Mouse (Mus musculus): Measurements from ENCODE around the gene Pbx1. TPM values are rescaled to one million over a fixed set of nuclear protein-coding genes. Genes with fewer than 3 reads are reported as not detected.

Pbx1 gene
- total and polyA plus RNA-seq, 3 experiments = 0.10 TPM; not detected in 2

GRCm38 (mm10) chr1:168408757-168409156 is 23.3 kb downstream of the Pbx1 start:
- Histone ChIP-seq H3K79me2 (ENCODE audit: control insufficient read depth, insufficient read depth, low read length, poor library complexity) (no peaks in the 10 kb centered on the region), H3K4me3 (ENCODE audit: control insufficient read depth in 1 of 2, insufficient read depth in 1 of 2, low read depth in 2 of 2, low read length in 2 of 2) (no peak overlapping the region), H3K36me3 (ENCODE audit: control insufficient read depth in 1 of 2, insufficient read depth in 2 of 2, low read length in 2 of 2) (no peaks in the 10 kb centered on the region), H3K4me1 (ENCODE audit: control insufficient read depth in 1 of 2, insufficient read depth in 2 of 2, low read length in 2 of 2) (no peaks in the 10 kb centered on the region), H3K27ac (ENCODE audit: control insufficient read depth, low read depth, low read length) (no peak overlapping the region), H3K27me3 (ENCODE audit: control insufficient read depth in 1 of 2, insufficient read depth in 2 of 2, low read length in 2 of 2) (no peaks in the 10 kb centered on the region), H3K9ac (ENCODE audit: control insufficient read depth, low read depth, low read length, poor library complexity, severe bottlenecking) (no peak overlapping the region), H3K9me3 (replicated peaks; ENCODE audit: insufficient read depth, low read length) (no peaks in the 10 kb centered on the region)
- no peak for TF ChIP-seq ETS1 (IDR thresholded peaks at IDR 0.05; ENCODE audit: low read depth, low read length)
- TF ChIP-seq UBTF (IDR thresholded peaks at IDR 0.05; ENCODE audit: borderline replicate concordance, insufficient read depth, low read depth, low read length) = no peak
- TF ChIP-seq MEF2A (IDR thresholded peaks at IDR 0.05; ENCODE audit: extremely low read depth, insufficient replicate concordance, low read depth, low read length, poor library complexity, severe bottlenecking) = no peak
- no peak for TF ChIP-seq MAX (IDR thresholded peaks at IDR 0.05; ENCODE audit: low read length)
- TF ChIP-seq CTCF (IDR thresholded peaks at IDR 0.05 in 2 of 3, conservative IDR thresholded peaks at IDR 0.05 in 1 of 3; ENCODE audit: control insufficient read depth in 1 of 3, insufficient read depth in 1 of 3, low read depth in 2 of 3, low read length in 3 of 3, poor library complexity in 1 of 3, severe bottlenecking in 1 of 3) = no peak
- no peak for TF ChIP-seq ZKSCAN1 (IDR thresholded peaks at IDR 0.05; ENCODE audit: low read depth, low read length)
- no peak for TF ChIP-seq USF2 (IDR thresholded peaks at IDR 0.05; ENCODE audit: borderline replicate concordance in 1 of 2, insufficient read depth in 1 of 2, low read depth in 1 of 2, low read length in 2 of 2)
- no peak for TF ChIP-seq NELFE (IDR thresholded peaks at IDR 0.05; ENCODE audit: low read depth, low read length)
- no peak for DNase-seq (ENCODE audit: low read depth, low spot score)

GRCm38 (mm10) chr1:168407958-168408357 is 24.1 kb downstream of the Pbx1 start:
- Histone ChIP-seq H3K4me3 (ENCODE audit: control insufficient read depth in 1 of 2, insufficient read depth in 1 of 2, low read depth in 2 of 2, low read length in 2 of 2) (no peak overlapping the region), H3K36me3 (ENCODE audit: control insufficient read depth in 1 of 2, insufficient read depth in 2 of 2, low read length in 2 of 2) (no peaks in the 10 kb centered on the region), H3K9ac (ENCODE audit: control insufficient read depth, low read depth, low read length, poor library complexity, severe bottlenecking) (no peak overlapping the region), H3K79me2 (ENCODE audit: control insufficient read depth, insufficient read depth, low read length, poor library complexity) (no peaks in the 10 kb centered on the region), H3K4me1 (ENCODE audit: control insufficient read depth in 1 of 2, insufficient read depth in 2 of 2, low read length in 2 of 2) (no peaks in the 10 kb centered on the region), H3K9me3 (replicated peaks; ENCODE audit: insufficient read depth, low read length) (no peaks in the 10 kb centered on the region), H3K27ac (ENCODE audit: control insufficient read depth, low read depth, low read length) (no peak overlapping the region), H3K27me3 (ENCODE audit: control insufficient read depth in 1 of 2, insufficient read depth in 2 of 2, low read length in 2 of 2) (no peaks in the 10 kb centered on the region)
- TF ChIP-seq NELFE (IDR thresholded peaks at IDR 0.05; ENCODE audit: low read depth, low read length) = no peak
- no peak for TF ChIP-seq TCF12 (IDR thresholded peaks at IDR 0.05; ENCODE audit: low read depth, low read length)
- no peak for TF ChIP-seq ELF1 (IDR thresholded peaks at IDR 0.05; ENCODE audit: low read depth, low read length)
- no peak for TF ChIP-seq MAZ (IDR thresholded peaks at IDR 0.05; ENCODE audit: low read depth, low read length)
- no peak for TF ChIP-seq BHLHE40 (IDR thresholded peaks at IDR 0.05; ENCODE audit: borderline replicate concordance, low read depth, low read length)
- TF ChIP-seq ETS1 (IDR thresholded peaks at IDR 0.05; ENCODE audit: low read depth, low read length) = no peak
- TF ChIP-seq JUND (IDR thresholded peaks at IDR 0.05; ENCODE audit: low read depth, low read length) = no peak
- TF ChIP-seq MAFK (IDR thresholded peaks at IDR 0.05; ENCODE audit: borderline replicate concordance, low read depth, low read length) = no peak
- TF ChIP-seq SMC3 (IDR thresholded peaks at IDR 0.05; ENCODE audit: low read depth, low read length) = no peak
- no peak for TF ChIP-seq TBP (IDR thresholded peaks at IDR 0.05; ENCODE audit: low read depth, low read length)
- no peak for TF ChIP-seq RAD21 (IDR thresholded peaks at IDR 0.05; ENCODE audit: low read depth, low read length)
- no peak for TF ChIP-seq MYC (IDR thresholded peaks at IDR 0.05; ENCODE audit: low read depth, low read length)
- TF ChIP-seq E2F4 (IDR thresholded peaks at IDR 0.05; ENCODE audit: borderline replicate concordance, low read depth, low read length) = no peak
- no peak for TF ChIP-seq CHD1 (IDR thresholded peaks at IDR 0.05; ENCODE audit: low read depth, low read length)
- TF ChIP-seq USF2 (IDR thresholded peaks at IDR 0.05; ENCODE audit: borderline replicate concordance in 1 of 2, insufficient read depth in 1 of 2, low read depth in 1 of 2, low read length in 2 of 2) = no peak
- no peak for TF ChIP-seq MXI1 (IDR thresholded peaks at IDR 0.05; ENCODE audit: low read depth, low read length)
- TF ChIP-seq KAT2A (conservative IDR thresholded peaks at IDR 0.05; ENCODE audit: low read depth, low read length) = no peak
- TF ChIP-seq POLR2AphosphoS2 (IDR thresholded peaks at IDR 0.05; ENCODE audit: low read length) = no peak
- no peak for TF ChIP-seq MYB (IDR thresholded peaks at IDR 0.05; ENCODE audit: low read depth, low read length)
- DNase-seq (ENCODE audit: low read depth, low spot score) = no peak

Data from MEL (cell line).